In genomic region chr1:161507623-161508047, GRCm38 (mm10) we compare ENCODE assay signal across 8 mouse cellular contexts. TPM values are rescaled to one million over a fixed set of nuclear protein-coding genes. Genes with fewer than 3 reads are reported as not detected.
DNase-seq lines count a peak whose midpoint lies in the region; ATAC-seq and TF ChIP-seq lines count a peak whose summit lies in the region.

No protein-coding gene starts in this region.

- TF ChIP-seq CTCF in kidney, adult 2 months (conservative IDR thresholded peaks at IDR 0.05; ENCODE audit: insufficient read depth, insufficient read length, low read depth, low read length): no peak

- WGBS in kidney, adult 2 months: 34% methylated on average over 3 of the region's 3 CpGs
- WGBS in forebrain, embryonic 13.5 days: 59% methylated on average over 3 of the region's 3 CpGs

- no peak for ATAC-seq in forebrain, embryonic 13.5 days

- H3K27ac ChIP-seq in kidney, adult 2 months (ENCODE audit: insufficient read depth, low read depth, low read length): peak overlapping the region; percentile 60
- no peak overlapping the region for H3K27ac ChIP-seq in forebrain, embryonic 13.5 days

- peak; percentile 97 for DNase-seq in 3T3-L1 (ENCODE audit: low read depth, low spot score)
- peak; percentile 94 for DNase-seq in NIH3T3 (ENCODE audit: low read depth)
- peak; percentile 38 to 71 for DNase-seq in cerebellum, postnatal 36 days
- peak; percentile 88 for DNase-seq in kidney, adult 2 months
- DNase-seq in urinary bladder, postnatal 36 days (ENCODE audit: low spot score in 2 of 2): peak; percentile 36 to 37
- DNase-seq in embryo, embryonic 10.5 days (ENCODE audit: low spot score): no peak
- DNase-seq in spleen, postnatal 14 days (ENCODE audit: low spot score in 2 of 2): no peak

- no peaks in the 10 kb centered on the region for H3K36me3 ChIP-seq in kidney, adult 2 months (ENCODE audit: control insufficient read depth, insufficient read depth, low read length)
- no peaks in the 10 kb centered on the region for H3K36me3 ChIP-seq in forebrain, embryonic 13.5 days (ENCODE audit: poor library complexity, severe bottlenecking)

- H3K9ac ChIP-seq in forebrain, embryonic 13.5 days: no peak overlapping the region

- TF ChIP-seq POLR2A in kidney, adult 2 months (IDR thresholded peaks at IDR 0.05; ENCODE audit: low read depth, low read length): no peak

- H3K27me3 ChIP-seq in kidney, adult 2 months (replicated peaks; ENCODE audit: control insufficient read depth, insufficient read depth, low read length): no peaks in the 10 kb centered on the region
- no peaks in the 10 kb centered on the region for H3K27me3 ChIP-seq in forebrain, embryonic 13.5 days

- no peaks in the 10 kb centered on the region for H3K4me1 ChIP-seq in kidney, adult 2 months (ENCODE audit: control insufficient read depth, insufficient read depth, low read length)
- H3K4me1 ChIP-seq in forebrain, embryonic 13.5 days: no peaks in the 10 kb centered on the region

- no peak overlapping the region for H3K4me3 ChIP-seq in kidney, adult 2 months (ENCODE audit: insufficient read depth, low read depth, low read length)
- no peak overlapping the region for H3K4me3 ChIP-seq in forebrain, embryonic 13.5 days

- H3K9me3 ChIP-seq in forebrain, embryonic 13.5 days (replicated peaks): no peaks in the 10 kb centered on the region

- no peak overlapping the region for H3K4me2 ChIP-seq in forebrain, embryonic 13.5 days

RNA-seq across cellular contexts. Expression of gene Tnfsf18, which starts 13.2 kb away (rescaled TPM):
- 0.03 TPM in 1 of 2 replicates, not detected in the other for polyA plus RNA-seq in kidney, adult 2 months (2012; rRNA removed)
- polyA plus RNA-seq in forebrain, embryonic 13.5 days (2015; fragmentation: Nextera tagmentation; extraction: Ambion mirVana): 0.08 TPM in 1 of 2 replicates, not detected in the other

Comparison
In these comparisons a context has a peak if more than half of its experiments do, and no peak if none do; other contexts are left out.
1. DNase-seq: peak in 3T3-L1 (single experiment), NIH3T3 (single experiment), cerebellum, postnatal 36 days (2 of 2), kidney, adult 2 months (single experiment) and urinary bladder, postnatal 36 days (2 of 2); none in embryo, embryonic 10.5 days (single experiment) and spleen, postnatal 14 days (0 of 2).